Mouse (Mus musculus): ENCODE measurements around the gene Apela. TPM values are rescaled to one million over a fixed set of nuclear protein-coding genes. Genes with fewer than 3 reads are reported as not detected.

Gene Apela
- 0.76 and 0.84 TPM in 2 replicates for polyA plus RNA-seq (2012; rRNA removed)

DNA sequence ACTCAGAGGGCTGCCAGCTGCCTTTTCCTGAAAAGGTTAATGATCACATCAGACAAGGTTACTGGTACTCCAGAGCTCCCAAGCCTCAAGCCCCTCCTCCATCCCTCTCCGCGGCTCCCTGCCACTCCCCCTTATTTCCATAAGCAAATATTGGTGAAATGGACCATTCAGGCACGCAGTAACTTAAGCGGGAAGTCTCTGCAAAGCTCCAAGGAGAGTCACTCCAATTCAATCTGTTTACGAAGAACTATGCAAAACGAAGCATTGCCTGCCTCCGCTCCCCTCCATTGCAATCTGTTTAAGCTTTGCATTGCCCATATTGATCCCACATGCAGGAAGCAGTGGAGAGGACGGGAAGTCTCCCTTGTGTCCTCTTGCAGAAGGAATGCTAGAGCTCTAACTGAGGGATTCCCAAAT lies at the start of gene Apela:
Apela (minus strand) TSS at position 220 of the 417 bp plus-strand sequence.
- DNase-seq (ENCODE audit: low spot score): no peak

- no peak for DNase-seq (ENCODE audit: low spot score)
Measured at GRCm38 (mm10) chr8:65085680-65086079, 48.5 kb upstream of the Apela start.

GRCm38 (mm10) chr8:65080731-65081130 lies 43.6 kb upstream of the Apela start:
- DNase-seq (ENCODE audit: low spot score): no peak

- no peak for DNase-seq (ENCODE audit: low spot score)
Measured at GRCm38 (mm10) chr8:65074733-65075132, 37.6 kb upstream of the Apela start, which contains the start of gene Gm10663. Gene Gm10663 (plus strand): TSS chr8:65075033.

GRCm38 (mm10) chr8:65070996-65071395 lies 33.9 kb upstream of the Apela start:
- no peak for DNase-seq (ENCODE audit: low spot score)

GRCm38 (mm10) chr8:65068473-65068819 lies 31.3 kb upstream of the Apela start:
- no peak for DNase-seq (ENCODE audit: low spot score)

DNA sequence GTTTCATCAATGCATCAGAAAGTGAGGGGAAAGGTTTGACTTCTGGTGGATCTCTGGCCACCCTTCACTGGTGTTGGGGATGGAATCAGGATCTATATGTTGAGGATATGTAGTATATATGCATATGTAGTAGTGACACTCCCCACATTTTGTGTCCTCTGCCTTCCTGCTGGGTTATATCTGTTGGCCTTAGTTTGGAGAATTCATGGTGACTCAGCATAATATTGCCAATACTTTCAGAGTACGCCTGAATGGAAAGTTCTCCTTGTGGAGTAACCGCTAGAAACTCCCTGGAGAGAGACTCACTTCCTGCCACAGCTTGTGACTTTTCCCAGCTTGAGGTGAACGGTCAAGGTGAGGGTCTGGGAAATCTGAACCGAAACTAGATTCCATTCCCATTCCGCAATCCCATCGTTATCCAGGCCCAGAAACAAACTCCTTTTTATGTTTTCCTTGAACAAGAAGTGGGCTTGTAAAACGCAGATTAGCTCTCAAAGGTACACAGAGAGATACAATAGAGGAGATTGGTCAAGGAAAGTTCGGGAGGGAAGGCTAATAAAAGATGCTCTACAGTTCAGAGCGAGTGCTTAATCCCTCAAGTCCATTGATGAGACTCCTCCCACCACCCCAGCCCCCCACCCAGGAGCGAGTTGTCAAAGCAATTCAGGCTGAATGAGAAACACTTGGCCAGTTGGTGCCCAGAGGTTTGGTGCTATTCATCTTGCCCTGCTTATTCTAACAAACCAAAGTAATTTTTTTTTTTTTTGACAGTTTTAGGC lies 30.7 kb upstream of the Apela start:
- DNase-seq (ENCODE audit: low spot score): no peak

DNA sequence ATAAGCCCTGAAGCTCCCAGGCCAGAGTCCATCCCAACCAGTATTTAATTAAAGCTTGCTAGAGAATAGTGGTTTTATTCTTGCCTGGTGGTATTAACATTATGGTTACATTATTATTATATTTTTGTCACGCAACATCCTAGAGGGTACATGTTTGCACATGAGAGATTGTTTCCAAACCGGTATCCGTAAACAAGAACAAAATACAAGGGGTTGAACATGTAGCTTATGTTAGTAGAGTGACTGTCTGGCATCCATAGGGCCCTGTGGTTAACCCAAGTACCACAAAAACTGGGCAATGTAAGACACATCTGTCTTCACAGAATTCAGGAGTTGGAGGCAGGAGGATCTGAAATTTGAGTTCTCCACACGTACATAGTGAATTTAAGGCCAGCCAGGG lies 29.9 kb upstream of the Apela start:
- DNase-seq (ENCODE audit: low spot score): no peak

- DNase-seq (ENCODE audit: low spot score): no peak
Measured at GRCm38 (mm10) chr8:65065622-65066021, 28.5 kb upstream of the Apela start.

DNA sequence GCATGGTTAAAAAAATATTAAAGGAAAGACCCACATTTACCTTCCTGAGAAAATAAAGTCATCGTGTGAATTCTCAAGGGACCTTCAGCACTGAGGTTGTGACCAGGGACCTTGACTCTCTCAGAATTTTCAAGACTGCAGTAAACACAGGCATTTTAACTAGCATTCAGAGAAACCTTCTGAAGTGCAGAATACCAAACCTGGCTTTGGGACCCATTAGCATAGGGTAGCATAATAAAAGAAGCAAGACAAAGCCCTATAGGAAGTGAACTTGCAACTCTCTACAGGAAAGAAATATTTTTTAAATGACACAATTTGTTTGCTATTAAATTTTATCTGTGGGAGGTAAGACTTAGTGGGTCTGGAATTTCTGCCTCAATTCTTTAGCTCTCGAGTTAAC lies 26.9 kb upstream of the Apela start:
- no peak for DNase-seq (ENCODE audit: low spot score)

DNA sequence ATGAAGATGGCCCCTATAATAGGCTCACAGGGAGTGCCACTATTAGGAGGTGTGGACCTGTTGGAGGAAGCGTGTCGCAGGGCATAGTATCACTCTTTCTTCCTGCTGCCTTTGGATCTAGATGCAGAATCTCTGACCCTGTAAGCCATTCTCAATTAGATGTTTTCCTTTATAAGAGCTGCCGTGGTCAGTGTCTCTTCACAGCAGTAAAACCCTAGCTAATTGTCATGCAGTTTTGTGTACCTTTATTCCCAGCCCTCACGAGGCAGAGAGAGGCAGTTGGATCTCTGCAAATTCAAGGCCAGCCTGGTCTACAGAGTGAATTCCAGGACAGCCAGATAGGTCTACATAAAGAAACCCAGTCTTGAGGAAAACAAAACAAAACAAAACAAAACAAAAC lies 25.1 kb upstream of the Apela start:
- no peak for DNase-seq (ENCODE audit: low spot score)

DNA sequence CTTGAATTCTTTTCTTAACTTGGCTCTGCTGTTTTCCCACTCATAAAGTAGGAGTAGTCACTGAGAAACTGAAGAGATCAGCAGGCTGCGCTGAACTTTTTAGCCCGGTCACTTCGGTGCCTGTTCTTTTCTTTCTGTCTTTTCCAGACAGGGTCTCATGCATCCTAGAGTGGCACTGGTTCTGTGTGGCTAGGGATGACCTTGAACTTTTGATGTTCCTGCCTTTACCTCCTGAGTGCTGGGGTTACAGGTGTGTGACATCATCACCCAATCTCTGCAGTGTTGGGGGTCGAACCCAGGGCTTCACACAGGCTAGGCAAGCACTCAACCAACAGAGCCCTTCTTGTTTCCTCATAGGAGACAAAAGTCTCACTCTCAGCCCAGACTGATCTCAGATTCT lies 19.6 kb upstream of the Apela start:
- DNase-seq (ENCODE audit: low spot score): no peak

DNA sequence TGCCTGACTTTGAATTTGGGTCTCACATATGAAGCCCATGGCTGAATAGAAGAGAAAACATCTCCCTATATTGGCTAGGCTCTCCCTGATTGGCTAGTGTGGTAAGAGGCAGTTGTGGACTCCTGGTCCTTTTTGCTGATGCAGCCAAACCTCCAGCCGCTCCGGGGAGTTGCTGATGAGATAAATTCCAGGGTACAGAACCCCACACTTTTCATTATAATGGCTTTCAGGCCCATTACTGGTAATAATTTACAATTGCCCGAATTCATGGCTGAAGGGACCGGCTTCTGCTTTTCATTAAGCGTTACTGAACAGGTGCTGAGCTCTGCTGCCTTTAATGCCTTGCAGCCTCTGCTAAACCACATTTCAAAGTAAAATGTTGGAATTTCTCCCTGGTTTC lies 16.8 kb upstream of the Apela start:
- DNase-seq (ENCODE audit: low spot score): no peak

DNA sequence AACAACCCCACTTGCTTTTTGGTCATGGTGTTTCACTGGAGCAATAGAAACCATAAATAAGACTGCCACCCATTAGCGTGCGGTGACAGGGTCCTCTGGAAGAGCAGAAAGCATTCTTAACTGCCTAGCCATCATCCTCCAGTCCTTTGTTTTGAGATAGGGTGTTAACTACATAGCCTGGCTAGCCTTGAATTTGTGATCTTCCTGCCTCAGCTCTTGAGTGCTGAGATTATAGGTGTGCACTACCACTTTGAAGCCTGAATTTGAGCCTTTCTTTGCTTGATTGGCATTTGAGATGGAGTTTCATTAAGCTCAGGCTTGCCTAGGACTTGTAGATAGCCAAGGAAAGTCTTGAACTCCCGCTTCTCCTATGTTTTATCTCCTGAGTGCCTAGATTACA lies 16.4 kb upstream of the Apela start:
- no peak for DNase-seq (ENCODE audit: low spot score)

DNA sequence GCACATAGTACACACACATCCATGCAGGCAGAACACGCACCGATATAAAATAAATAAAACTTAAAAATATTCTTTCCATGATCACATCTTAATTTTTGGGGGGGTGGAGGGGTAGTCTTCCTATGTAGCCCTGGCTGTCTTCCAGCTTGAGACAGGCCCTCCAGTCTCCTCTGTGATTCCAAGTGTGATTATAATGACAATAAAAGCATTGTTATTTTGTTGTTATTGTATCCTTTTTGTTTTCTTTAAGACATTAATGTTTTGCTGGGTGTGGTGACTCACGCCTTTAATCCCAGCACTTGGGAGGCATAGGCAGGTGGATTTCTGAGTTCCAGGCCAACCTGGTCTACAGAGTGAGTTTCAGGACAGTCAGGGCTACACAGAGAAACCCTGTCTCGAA lies 10.7 kb upstream of the Apela start:
- DNase-seq (ENCODE audit: low spot score): no peak

GRCm38 (mm10) chr8:65047193-65047592 lies 10.1 kb upstream of the Apela start:
- DNase-seq (ENCODE audit: low spot score): no peak

GRCm38 (mm10) chr8:65046565-65046964 lies 9.4 kb upstream of the Apela start:
- no peak for DNase-seq (ENCODE audit: low spot score)

DNA sequence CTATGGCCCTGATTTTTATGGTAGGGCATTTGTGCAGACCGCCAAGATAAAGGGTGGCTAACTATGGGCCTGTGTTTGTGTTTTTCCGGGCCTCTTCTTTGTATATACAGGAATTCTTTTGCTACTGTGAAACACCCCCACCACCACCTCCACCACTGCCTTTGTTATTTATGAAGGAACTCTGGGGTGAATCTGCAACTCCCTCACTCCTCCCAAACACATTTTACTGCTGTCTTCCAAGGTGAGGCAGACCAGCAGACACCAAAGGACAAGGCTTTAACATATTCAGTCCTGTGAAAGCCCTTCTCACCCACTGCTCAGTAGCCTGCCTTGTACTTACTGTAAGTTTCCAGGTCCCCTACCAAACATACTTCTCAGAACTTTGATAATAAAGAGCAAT lies 3.0 kb downstream of the Apela start:
- DNase-seq (ENCODE audit: low spot score): no peak

DNA sequence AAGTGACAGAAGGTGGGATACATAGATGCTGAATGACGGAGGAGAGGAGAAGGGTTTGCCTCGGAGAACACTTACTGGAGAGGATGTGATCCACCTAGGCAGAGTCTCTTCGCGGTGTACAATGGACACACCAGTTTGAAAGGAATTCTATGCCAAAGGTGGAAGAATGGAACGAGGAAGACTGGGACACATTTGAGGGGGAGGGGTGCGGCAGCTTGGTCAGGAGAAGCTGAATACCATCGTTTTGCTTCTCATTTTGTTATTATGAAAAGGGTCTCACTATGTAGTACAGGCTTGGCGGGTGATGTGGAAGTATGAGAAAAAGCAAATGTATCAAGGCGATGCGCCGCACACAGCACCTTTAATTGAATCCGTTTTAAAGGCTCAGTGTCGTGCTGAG lies 4.1 kb downstream of the Apela start:
- no peak for DNase-seq (ENCODE audit: low spot score)

DNA sequence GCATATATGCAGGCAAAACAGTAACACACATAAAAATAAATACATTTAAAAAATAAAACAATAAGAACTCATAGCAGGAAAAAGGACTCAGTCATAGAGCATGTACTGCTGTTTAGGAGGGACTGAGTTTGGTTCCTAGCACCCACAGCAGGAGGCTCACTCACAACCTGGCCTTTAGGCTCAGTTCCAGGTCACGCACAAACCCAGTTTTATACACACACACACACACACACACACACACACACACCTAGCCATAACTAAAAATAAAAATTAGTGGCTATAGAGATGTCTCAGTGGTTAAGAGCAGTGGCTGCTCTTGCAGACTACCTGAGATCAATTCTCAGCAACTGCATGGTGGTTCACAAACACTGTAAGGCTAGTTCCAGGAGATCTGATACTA lies 5.0 kb downstream of the Apela start:
- DNase-seq (ENCODE audit: low spot score): no peak

DNA sequence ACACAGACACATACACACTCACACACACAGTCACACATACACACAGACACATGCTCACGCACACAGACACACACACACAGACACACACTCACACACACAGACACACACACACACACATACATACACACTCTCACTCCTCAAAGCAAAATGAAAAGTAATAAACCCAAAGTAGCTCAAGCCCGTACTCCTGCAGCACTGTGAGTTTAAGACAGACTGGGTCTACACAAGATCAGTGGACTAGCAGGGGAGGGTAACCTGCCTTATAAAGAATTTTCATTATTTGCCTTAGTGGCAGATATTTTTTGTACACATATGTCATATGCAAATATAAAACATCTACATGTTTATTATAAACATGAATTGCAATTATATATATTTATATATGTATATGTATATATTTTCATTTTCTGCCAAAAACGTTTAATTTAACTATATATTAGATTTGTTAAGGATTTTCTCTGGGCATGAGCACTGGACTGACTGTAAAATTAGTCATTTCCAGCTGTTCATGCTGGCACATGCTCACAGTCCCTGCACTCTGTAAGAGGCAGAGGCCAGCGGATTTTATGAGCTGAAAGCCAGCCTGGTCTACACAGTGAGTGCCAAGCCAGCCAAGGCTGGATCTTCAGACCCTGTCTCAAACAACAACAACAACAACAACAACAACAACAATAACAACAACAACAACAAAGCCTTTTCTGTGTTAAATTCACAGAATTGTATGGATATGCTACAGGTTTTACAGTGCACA lies 6.2 kb downstream of the Apela start:
- no peak for DNase-seq (ENCODE audit: low spot score)

GRCm38 (mm10) chr8:65029776-65030175 lies 7.4 kb downstream of the Apela start:
- DNase-seq (ENCODE audit: low spot score): no peak

DNA sequence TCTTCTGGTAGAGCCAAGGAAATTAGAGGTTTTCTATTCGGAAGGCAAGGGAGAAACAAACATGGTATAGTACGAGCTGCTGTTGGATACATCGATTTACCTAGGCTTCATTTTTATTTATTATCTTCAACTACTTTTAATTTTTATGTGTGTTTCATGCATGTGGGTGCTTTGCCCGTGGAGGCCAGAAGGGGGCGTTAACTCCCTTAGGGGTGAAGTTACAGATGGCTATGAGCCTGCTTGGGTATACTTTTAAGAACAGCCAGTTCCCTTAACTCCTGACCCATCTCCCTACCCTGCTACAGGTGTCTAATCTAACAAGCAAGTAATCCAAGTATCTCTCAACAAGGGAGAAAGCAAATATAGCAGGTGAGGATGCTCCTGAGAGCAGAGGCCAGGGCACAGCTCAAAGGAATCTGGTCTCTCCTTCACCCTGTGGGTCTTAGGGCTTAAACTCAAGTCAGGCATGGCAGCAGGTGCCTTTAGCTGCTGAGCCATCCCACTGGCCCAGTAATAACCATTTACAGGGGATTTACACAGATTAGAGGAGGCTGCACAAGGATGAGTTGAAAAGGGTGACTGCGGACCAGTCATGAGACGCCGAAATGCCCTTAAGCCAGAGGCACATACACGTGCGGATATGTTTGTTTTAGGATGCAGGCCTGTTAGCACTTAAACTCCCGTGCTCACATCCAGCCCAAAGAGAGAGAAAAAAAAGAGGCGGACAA lies 8.0 kb downstream of the Apela start:
- DNase-seq (ENCODE audit: low spot score): no peak
